Mouse (Mus musculus) neural tube, embryonic 15.5 days (tissue): ENCODE data around the gene Orai3. TPM values are rescaled to one million over a fixed set of nuclear protein-coding genes. Genes with fewer than 3 reads are reported as not detected.

Experiments
- ATAC-seq: fragments of 200-750 bp; cut with Nextera tagmentation; 2 replicates; pipeline ENCODE4 v1.8.0; 2017; ENCODE audit warnings: mild to moderate bottlenecking, moderate TSS enrichment, moderate library complexity; ENCODE audit not compliant: low FRiP score
- H3K27ac ChIP-seq: fragments of 300-500 bp; sonication (generic); replicated peaks from 2 replicates; pipeline ENCODE4 v1.5.1; 2015; ENCODE audit warnings: mild to moderate bottlenecking, inconsistent platforms
- H3K27me3 ChIP-seq: fragments of 300-500 bp; sonication (generic); replicated peaks from 2 replicates; pipeline ENCODE4 v1.6.1; 2015; ENCODE audit warnings: inconsistent platforms
- H3K36me3 ChIP-seq: fragments of 300-500 bp; sonication (generic); 2 replicates; pipeline ENCODE4 v1.6.1; 2015; ENCODE audit warnings: inconsistent platforms
- H3K4me1 ChIP-seq: fragments of 300-500 bp; sonication (generic); 2 replicates; pipeline ENCODE4 v1.6.1; 2015; ENCODE audit warnings: inconsistent platforms
- H3K4me2 ChIP-seq: fragments of 300-500 bp; sonication (generic); 2 replicates; pipeline ENCODE4 v1.6.1; 2015; ENCODE audit warnings: inconsistent platforms, mild to moderate bottlenecking, moderate library complexity
- H3K4me3 ChIP-seq: fragments of 300-500 bp; sonication (generic); replicated peaks from 2 replicates; pipeline ENCODE4 v1.5.1; 2015; ENCODE audit warnings: mild to moderate bottlenecking, inconsistent platforms
- H3K9ac ChIP-seq: fragments of 300-500 bp; sonication (generic); replicated peaks from 2 replicates; pipeline ENCODE4 v1.6.1; 2015; ENCODE audit warnings: mild to moderate bottlenecking, inconsistent platforms
- H3K9me3 ChIP-seq: fragments of 300-500 bp; sonication (generic); replicated peaks from 2 replicates; pipeline ENCODE4 v1.6.1; 2016; ENCODE audit warnings: inconsistent platforms
- WGBS: fragments of 180-500 bp; shearing (Covaris S2); methylation state at CpG from one replicate; pipeline ENCODE4 v1.1.7; 2015; ENCODE audit warnings: mixed read lengths; 5-methylcytosine and 5-hydroxymethylcytosine counted together
- polyA plus RNA-seq: library from polyadenylated mRNA; unstranded; fragments of >200 nt; fragmentation: Nextera tagmentation; extraction: Ambion mirVana; gene quantifications from 2 replicates; pipeline ENCODE4 v1.2.1, GENCODE M21; 2015

Gene Orai3
- polyA plus RNA-seq, 1 experiment from 2014 or later, result 8.6 TPM

DNA sequence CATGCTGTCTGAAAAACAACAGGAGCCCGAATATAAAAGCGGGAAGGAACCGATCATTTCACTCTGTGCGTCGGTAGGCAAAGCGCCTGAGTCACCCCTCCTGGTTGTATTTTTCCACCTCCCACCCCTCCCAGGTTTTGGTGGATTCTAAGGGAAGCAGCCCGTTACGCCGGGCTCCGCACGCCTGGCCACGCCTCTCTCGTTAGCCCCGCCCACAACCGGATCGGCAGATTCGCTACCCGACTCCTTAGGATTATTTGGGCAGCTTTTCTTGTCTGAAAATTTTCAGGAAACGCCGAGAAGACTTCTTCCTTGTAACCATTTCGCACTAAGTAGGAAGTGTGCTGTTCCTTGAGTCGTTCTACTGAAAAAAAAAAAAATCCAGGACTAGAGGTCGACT lies 6.8 kb downstream of the Orai3 start, which contains the start of gene Setd1a:
TSS of gene Setd1a (plus strand) at position 245 of the 400 bp plus-strand sequence.
- H3K4me3 ChIP-seq, result peak within 1 kb of the TSS; percentile 88
- H3K27ac ChIP-seq, result peak within 1 kb of the TSS; percentile 98
- no peaks in the 10 kb centered on the region for H3K27me3 ChIP-seq
- H3K4me1 ChIP-seq, result peaks cover 24% of the 10 kb centered on the region
- H3K36me3 ChIP-seq, result peaks cover 25% of the 10 kb centered on the region
- 0% methylated on average over 23 of the region's 23 CpGs for WGBS
- peak within 1 kb of the TSS; percentile 86 for H3K4me2 ChIP-seq
- peak; percentile 82 for ATAC-seq
- peak within 1 kb of the TSS; percentile 86 for H3K9ac ChIP-seq
- no peaks in the 10 kb centered on the region for H3K9me3 ChIP-seq

DNA sequence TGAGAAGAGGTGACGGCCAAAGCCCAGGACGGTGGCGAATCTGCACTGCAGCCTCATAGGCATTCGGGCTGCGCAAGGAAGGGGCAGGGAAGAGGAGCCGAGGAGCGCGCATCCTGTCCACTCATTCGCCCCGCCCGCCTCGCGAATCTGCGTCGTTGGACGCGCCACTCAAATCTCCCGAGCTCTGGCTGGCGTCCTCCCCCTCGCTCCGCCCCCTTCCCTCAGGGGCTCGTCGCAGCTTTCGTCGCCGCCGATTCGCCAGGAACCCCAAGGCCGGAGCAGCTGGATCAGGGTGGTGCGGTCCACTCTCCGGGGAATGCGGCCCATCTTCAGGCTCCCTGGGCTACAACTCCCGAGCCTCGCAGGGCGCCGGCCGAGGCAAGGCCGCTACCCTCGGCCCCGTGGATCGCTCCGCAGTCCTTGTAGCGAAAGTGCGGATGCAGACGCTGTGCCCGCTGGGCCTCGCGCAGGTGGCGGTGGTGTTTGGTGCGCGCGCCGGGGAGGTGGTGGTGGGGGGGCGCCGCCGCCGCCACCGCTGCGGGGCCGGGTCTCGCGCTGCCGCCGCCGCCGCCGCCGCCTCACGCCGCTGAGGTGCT lies 7.4 kb downstream of the Orai3 start:
- WGBS, result under 1% methylated on average over 64 of the region's 70 CpGs

DNA sequence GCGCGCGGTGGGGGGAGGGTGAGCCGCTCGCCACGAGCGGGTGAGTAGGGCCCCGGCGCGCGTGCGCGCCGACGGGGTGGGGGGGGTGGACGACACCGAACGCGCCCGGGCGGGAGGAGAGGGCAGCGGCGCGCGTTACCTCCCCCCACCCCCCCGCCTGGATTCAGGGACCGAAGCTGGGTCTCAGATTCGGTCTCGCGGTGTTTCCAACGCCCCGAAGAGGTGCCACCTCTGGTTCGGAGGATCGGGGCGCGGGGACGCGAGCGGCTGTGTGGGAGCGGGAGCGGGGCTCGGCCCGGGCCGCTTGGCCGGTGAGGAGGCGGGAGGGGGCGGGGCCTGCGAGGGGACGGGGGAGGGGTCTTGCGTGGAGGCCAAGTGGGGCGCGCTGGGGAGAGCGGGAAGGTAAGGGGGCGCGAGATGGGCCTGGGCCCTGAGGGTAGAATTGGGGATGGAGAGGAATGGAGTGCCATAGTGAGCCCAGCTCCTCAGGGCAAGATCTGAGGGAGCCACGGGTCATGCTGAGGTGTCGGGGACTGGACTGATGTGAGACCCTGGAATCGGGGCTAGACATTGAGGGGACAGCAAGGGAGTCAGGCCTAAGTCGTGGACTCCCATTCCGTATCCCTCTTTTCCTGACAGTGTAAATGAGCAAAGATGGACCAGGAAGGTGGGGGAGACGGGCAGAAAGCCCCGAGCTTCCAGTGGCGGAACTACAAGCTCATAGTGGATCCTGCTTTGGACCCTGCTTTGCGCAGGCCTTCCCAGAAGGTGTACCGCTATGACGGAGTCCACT lies 8.1 kb downstream of the Orai3 start:
- WGBS, result 4% methylated on average over 49 of the region's 66 CpGs
- Histone ChIP-seq H3K9me3 (no peaks in the 10 kb centered on the region), H3K4me1 (peaks cover 24% of the 10 kb centered on the region), H3K27ac (peak overlapping the region; percentile 98), H3K4me3 (peak overlapping the region; percentile 88), H3K9ac (peak overlapping the region; percentile 86), H3K27me3 (no peaks in the 10 kb centered on the region), H3K4me2 (peak overlapping the region; percentile 86), H3K36me3 (peaks cover 37% of the 10 kb centered on the region)
- ATAC-seq, result peak; percentile 65

More for the DNA sequence above, 7.4 kb downstream of the Orai3 start:
- H3K9me3 ChIP-seq, result no peaks in the 10 kb centered on the region
- peaks cover 24% of the 10 kb centered on the region for H3K4me1 ChIP-seq
- H3K9ac ChIP-seq, result peak overlapping the region; percentile 86
- H3K27me3 ChIP-seq, result no peaks in the 10 kb centered on the region
- H3K36me3 ChIP-seq, result peaks cover 30% of the 10 kb centered on the region
- H3K4me3 ChIP-seq, result peak overlapping the region; percentile 88
- peak overlapping the region; percentile 98 for H3K27ac ChIP-seq
- peak; percentile 95 for ATAC-seq
- peak overlapping the region; percentile 86 for H3K4me2 ChIP-seq

DNA sequence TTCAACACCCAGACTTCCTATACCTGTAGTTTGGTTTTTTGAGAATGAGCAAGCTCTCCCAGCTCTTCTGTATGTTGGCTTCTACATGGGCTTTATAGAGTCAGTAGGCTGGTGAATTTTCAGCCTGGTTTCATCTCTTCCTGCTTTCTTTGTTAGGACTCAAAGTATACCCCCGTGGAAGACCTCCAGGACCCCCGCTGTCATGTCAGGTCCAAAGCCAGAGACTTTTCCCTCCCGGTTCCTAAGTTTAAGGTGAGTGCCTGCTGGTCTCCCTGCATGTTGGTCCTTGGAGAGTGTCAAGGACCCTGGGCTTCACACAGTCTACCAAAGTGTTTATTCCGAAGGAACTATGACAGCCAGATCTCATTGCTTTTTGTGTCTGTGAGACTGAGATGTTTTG lies 8.7 kb downstream of the Orai3 start:
- Histone ChIP-seq H3K4me3 (peak overlapping the region; percentile 88), H3K4me1 (peaks cover 24% of the 10 kb centered on the region), H3K27ac (no peak overlapping the region), H3K4me2 (peak overlapping the region; percentile 86), H3K27me3 (no peaks in the 10 kb centered on the region), H3K36me3 (peaks cover 38% of the 10 kb centered on the region), H3K9ac (peak overlapping the region; percentile 86), H3K9me3 (no peaks in the 10 kb centered on the region)
- no peak for ATAC-seq
- WGBS, result 89% methylated on average over 4 of the region's 4 CpGs

DNA sequence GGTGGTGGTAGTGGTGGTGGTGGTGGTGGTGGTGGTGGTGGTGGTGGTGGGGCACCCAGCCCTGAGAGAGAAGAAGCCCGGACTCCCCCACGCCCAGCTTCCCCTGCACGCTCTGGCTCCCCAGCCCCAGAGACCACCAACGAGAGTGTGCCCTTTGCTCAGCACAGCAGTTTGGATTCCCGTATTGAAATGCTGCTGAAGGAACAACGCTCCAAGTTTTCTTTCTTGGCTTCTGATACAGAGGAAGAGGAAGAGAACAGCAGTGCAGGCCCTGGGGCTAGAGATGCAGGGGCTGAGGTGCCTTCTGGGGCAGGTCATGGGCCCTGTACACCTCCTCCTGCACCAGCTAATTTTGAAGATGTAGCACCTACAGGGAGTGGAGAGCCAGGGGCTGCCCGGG lies 15.7 kb downstream of the Orai3 start, which contains the start of gene Gm49388:
TSS of gene Gm49388 (plus strand) at position 301 of the 400 bp plus-strand sequence.
- WGBS, result 93% methylated on average over 7 of the region's 7 CpGs
- H3K27me3 ChIP-seq, result no peaks in the 10 kb centered on the region
- no peak within 1 kb of the TSS for H3K4me3 ChIP-seq

DNA sequence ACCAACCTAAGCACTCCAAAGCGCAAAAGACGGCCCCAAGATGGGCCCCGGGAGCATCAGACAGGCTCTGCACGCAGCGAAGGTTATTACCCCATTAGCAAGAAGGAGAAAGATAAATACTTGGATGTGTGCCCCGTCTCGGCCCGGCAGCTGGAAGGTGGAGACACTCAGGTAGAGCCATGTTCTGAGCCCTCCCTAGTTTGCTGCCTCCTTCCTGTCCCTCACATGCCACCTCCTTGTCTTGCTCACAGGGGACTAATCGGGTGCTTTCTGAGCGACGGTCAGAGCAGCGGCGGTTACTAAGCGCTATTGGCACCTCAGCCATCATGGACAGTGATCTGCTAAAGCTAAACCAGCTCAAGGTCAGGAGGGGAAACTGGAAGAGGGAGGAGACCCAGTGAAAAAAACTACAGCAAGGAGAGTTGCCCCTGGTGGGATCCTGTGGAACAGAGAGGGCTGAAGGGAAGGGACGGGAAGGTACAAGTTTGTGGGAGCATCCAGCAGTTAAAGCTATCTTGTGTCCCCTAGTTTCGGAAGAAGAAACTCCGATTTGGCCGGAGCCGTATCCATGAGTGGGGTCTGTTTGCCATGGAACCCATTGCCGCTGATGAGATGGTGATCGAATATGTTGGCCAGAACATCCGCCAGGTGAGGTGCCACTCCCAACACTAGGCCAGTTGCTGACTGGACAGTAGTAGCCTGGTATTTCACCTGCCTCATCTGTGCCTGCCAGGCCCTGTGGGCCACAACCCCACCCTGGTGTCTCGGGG lies 27.6 kb downstream of the Orai3 start:
- no peaks in the 10 kb centered on the region for H3K27me3 ChIP-seq
- peaks cover 77% of the 10 kb centered on the region for H3K36me3 ChIP-seq
- H3K4me3 ChIP-seq, result no peak overlapping the region
- H3K9me3 ChIP-seq, result no peaks in the 10 kb centered on the region
- no peak overlapping the region for H3K9ac ChIP-seq
- ATAC-seq, result no peak
- peaks cover 10% of the 10 kb centered on the region for H3K4me1 ChIP-seq
- H3K27ac ChIP-seq, result no peak overlapping the region
- no peak overlapping the region for H3K4me2 ChIP-seq
- WGBS, result 92% methylated on average over 23 of the region's 23 CpGs

More for the DNA sequence above, 15.7 kb downstream of the Orai3 start, which contains the start of gene Gm49388:
- Histone ChIP-seq H3K27ac (no peak within 1 kb of the TSS), H3K36me3 (peaks cover 91% of the 10 kb centered on the region), H3K9ac (no peak within 1 kb of the TSS), H3K4me1 (no peaks in the 10 kb centered on the region), H3K9me3 (no peaks in the 10 kb centered on the region), H3K4me2 (no peak within 1 kb of the TSS)
- ATAC-seq, result no peak

DNA sequence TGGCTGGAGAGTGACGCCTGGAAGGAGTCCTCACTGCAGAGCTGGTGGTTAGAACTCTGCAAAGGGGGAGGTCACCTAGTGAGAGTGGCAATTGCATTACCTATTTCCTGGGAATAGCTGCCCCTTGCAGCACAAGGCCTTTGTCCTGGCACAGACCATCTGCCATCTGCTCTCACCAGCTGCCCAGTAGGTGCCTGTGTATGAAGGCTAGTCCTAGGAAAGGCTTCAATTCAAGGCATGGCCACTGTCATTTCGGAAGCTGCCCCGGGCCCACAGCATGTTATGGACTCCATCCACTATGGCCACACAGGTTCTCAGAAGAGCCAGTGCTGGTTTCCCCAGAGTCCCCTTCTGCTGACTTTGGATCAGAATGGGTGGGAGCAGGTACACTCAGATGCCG lies 29.0 kb downstream of the Orai3 start:
- WGBS, result 91% methylated on average over 4 of the region's 4 CpGs
- peaks cover 68% of the 10 kb centered on the region for H3K36me3 ChIP-seq
- no peak for ATAC-seq
- H3K4me3 ChIP-seq, result no peak overlapping the region
- H3K9ac ChIP-seq, result no peak overlapping the region
- no peaks in the 10 kb centered on the region for H3K27me3 ChIP-seq
- no peak overlapping the region for H3K27ac ChIP-seq
- H3K4me2 ChIP-seq, result no peak overlapping the region
- no peaks in the 10 kb centered on the region for H3K9me3 ChIP-seq
- peaks cover 10% of the 10 kb centered on the region for H3K4me1 ChIP-seq

DNA sequence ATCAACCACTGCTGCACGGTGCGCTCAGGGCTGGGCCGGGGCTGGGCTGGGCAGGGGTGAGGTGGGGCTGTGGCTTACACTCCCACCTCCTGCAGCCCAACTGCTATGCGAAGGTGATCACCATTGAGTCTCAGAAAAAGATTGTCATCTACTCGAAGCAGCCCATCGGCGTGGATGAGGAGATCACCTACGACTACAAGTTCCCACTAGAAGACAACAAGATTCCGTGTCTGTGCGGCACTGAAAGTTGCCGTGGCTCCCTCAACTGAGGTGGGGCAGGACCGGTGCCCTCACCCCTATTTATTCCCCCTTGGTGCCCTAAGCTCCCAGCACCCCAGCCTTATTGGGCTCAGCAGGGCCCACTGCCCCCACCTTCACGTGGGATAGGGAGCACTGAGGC lies 29.6 kb downstream of the Orai3 start:
- WGBS, result 92% methylated on average over 13 of the region's 13 CpGs
- Histone ChIP-seq H3K9me3 (no peaks in the 10 kb centered on the region), H3K27ac (no peak overlapping the region), H3K27me3 (no peaks in the 10 kb centered on the region), H3K4me1 (peaks cover 10% of the 10 kb centered on the region), H3K9ac (no peak overlapping the region), H3K4me2 (no peak overlapping the region), H3K36me3 (peaks cover 65% of the 10 kb centered on the region), H3K4me3 (no peak overlapping the region)
- no peak for ATAC-seq

DNA sequence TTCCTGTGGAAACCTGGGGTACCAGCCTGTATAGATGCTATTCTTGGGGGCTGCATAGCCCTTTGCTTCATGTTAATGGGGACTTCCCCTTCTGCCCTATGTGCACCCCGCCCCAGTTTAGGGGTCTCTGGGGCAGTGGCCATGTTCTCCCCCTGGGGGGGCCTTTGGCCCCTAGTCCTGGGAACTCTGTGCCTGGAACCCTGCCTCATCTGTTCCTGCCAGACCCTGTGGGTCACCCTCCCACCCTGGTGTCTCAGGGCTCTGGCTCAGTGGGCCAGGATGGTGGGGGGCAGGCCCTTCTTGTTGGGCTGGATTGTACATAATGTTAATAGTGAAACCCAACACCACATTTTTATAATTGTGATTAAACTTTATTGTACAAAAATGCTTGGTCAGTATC lies 30.1 kb downstream of the Orai3 start:
- Histone ChIP-seq H3K4me2 (no peak overlapping the region), H3K27me3 (no peaks in the 10 kb centered on the region), H3K9ac (no peak overlapping the region), H3K27ac (0 out of 2 replicates have a peak overlapping the region, but pooled peaks have one; percentile 1), H3K4me1 (peaks cover 10% of the 10 kb centered on the region), H3K9me3 (no peaks in the 10 kb centered on the region), H3K36me3 (peaks cover 65% of the 10 kb centered on the region), H3K4me3 (no peak overlapping the region)
- 94% methylated on average over 1 of the region's 1 CpGs for WGBS
- ATAC-seq, result no peak

DNA sequence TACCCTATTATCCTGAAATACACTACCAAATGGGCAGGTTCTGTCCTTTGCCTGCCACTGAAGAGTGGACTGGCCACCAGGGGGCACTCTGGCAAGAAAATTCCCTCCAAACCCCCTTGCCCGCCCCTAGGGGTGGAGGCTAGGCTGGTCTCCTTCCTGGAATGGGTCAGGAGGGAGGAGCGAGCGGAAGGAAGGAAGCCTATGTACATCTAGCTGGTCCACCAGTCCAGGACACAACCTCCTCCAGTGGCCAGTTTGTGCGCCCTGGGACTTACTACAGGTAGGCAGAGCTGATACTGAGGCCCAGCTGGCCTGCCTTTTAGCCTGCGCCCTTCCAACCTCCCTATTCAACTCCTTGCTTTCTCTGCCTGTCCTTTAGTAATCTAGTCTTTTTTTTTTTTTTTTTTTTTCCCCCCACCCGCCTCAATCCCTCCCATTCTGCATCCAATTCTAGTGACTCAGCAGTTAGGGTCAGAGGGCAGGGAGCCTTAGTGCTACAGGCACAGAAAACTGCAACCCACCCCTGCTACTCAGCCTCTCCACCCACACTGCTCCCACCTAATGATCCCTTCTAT lies 30.9 kb downstream of the Orai3 start, which contains the start of gene Hsd3b7:
TSS of gene Hsd3b7 (plus strand) at position 170 of the 575 bp plus-strand sequence.
- 0 out of 2 replicates have a peak within 1 kb of the TSS, but pooled peaks have one; percentile 41 for H3K27ac ChIP-seq
- H3K36me3 ChIP-seq, result peaks cover 65% of the 10 kb centered on the region
- 38% methylated on average over 4 of the region's 6 CpGs for WGBS
- H3K4me1 ChIP-seq, result peaks cover 10% of the 10 kb centered on the region
- H3K27me3 ChIP-seq, result no peaks in the 10 kb centered on the region
- ATAC-seq, result peak; percentile 56
- no peaks in the 10 kb centered on the region for H3K9me3 ChIP-seq
- peak within 1 kb of the TSS; percentile 35 for H3K4me2 ChIP-seq
- 0 out of 2 replicates have a peak within 1 kb of the TSS, but pooled peaks have one; percentile 9 for H3K4me3 ChIP-seq
- H3K9ac ChIP-seq, result no peak within 1 kb of the TSS
